Mouse (Mus musculus): ENCODE results near the gene Fam81b. TPM values are rescaled to one million over a fixed set of nuclear protein-coding genes. Genes with fewer than 3 reads are reported as not detected.

Fam81b gene
- total and polyA plus RNA-seq, 2 experiments from 2014 or later: 0.44 TPM; not detected in 1

GRCm38 (mm10) chr13:76304201-76304600, 671 bp downstream of the Fam81b start:
- WGBS: 58% methylated on average over 1 of the region's 1 CpGs

GRCm38 (mm10) chr13:76303160-76303559, 1.7 kb downstream of the Fam81b start:
- Histone ChIP-seq H3K4me1 (ENCODE audit: insufficient read depth) (0 out of 2 replicates have a peak, but pooled peaks cover 3% of the 10 kb centered on the region), H3K4me2 (ENCODE audit: low read depth) (no peak overlapping the region), H3K27ac (ENCODE audit: low read depth, low read length) (no peak overlapping the region), H3K4me3 (ENCODE audit: low read depth, low read length) (no peak overlapping the region), H3K9me3 (ENCODE audit: low read length) (no peaks in the 10 kb centered on the region), H3K27me3 (ENCODE audit: insufficient read depth, low read length) (no peaks in the 10 kb centered on the region), H3K36me3 (ENCODE audit: insufficient read depth) (no peaks in the 10 kb centered on the region), H3K9ac (no peak overlapping the region)
- TF ChIP-seq CTCF (IDR thresholded peaks at IDR 0.05; ENCODE audit: low read depth): no peak
- ATAC-seq: no peak
- DNase-seq: no peak
- 83% methylated on average over 1 of the region's 1 CpGs for WGBS

More at GRCm38 (mm10) chr13:76304201-76304600, 671 bp downstream of the Fam81b start:
- Histone ChIP-seq H3K36me3 (ENCODE audit: insufficient read depth) (no peaks in the 10 kb centered on the region), H3K4me2 (ENCODE audit: low read depth) (no peak overlapping the region), H3K27ac (ENCODE audit: low read depth, low read length) (no peak overlapping the region), H3K4me3 (ENCODE audit: low read depth, low read length) (no peak overlapping the region), H3K4me1 (ENCODE audit: insufficient read depth) (0 out of 2 replicates have a peak, but pooled peaks cover 3% of the 10 kb centered on the region), H3K9me3 (ENCODE audit: low read length) (no peaks in the 10 kb centered on the region), H3K9ac (no peak overlapping the region), H3K27me3 (ENCODE audit: insufficient read depth, low read length) (no peaks in the 10 kb centered on the region)
- ATAC-seq: no peak
- no peak for TF ChIP-seq CTCF (IDR thresholded peaks at IDR 0.05; ENCODE audit: low read depth)
- DNase-seq: no peak

DNA sequence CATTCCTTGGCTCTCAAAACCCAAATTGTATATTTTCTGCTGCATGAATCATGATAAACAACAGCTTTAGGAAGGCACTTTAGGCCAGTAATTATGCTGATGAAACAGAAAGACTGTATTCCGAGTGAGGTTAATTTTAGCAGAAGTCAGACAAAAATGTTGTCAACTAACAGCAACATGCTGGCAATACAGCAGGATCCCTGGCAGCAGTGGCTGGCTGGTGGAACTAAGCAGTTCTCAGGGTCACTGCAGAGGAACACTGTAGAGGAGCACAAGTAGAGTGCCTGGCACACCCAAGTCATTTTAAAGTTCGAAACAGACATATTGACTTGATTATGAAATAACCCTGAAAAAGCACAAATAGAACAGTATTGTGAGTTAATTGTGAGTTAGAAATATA, 2.8 kb downstream of the Fam81b start:
- WGBS: 57% methylated on average over 2 of the region's 2 CpGs
- Histone ChIP-seq H3K4me1 (ENCODE audit: insufficient read depth) (0 out of 2 replicates have a peak, but pooled peaks cover 3% of the 10 kb centered on the region), H3K27ac (ENCODE audit: low read depth, low read length) (no peak overlapping the region), H3K36me3 (ENCODE audit: insufficient read depth) (no peaks in the 10 kb centered on the region), H3K9ac (no peak overlapping the region), H3K27me3 (ENCODE audit: insufficient read depth, low read length) (no peaks in the 10 kb centered on the region), H3K4me2 (ENCODE audit: low read depth) (no peak overlapping the region), H3K9me3 (ENCODE audit: low read length) (no peaks in the 10 kb centered on the region), H3K4me3 (ENCODE audit: low read depth, low read length) (no peak overlapping the region)
- ATAC-seq: peak; percentile 48
- no peak for DNase-seq
- TF ChIP-seq CTCF (IDR thresholded peaks at IDR 0.05; ENCODE audit: low read depth): no peak

- DNase-seq: no peak
Observed at GRCm38 (mm10) chr13:76292050-76292449, 12.8 kb downstream of the Fam81b start.

DNA sequence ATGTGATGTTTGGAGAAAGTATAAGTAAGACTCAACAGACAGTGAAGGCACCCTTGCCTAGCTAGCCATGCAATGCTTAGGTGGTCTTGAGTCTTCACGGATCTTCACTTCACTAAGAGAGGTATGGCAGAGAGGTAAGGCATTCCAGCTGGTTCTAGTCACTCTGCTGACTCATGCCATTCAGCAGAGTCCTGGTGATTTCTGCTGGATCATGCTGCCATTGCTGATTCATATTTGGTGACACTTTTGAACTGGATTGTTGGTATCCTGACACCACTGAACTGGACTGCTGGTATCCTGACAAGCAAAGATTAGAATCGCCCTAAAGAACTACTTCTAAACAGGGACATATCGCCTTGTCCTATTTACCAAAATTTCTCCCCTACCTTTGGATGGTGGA, 20.3 kb downstream of the Fam81b start:
- WGBS: 95% methylated on average over 3 of the region's 3 CpGs

More at GRCm38 (mm10) chr13:76292050-76292449, 12.8 kb downstream of the Fam81b start:
- no peak overlapping the region for H3K4me3 ChIP-seq (ENCODE audit: low read depth, low read length)
- no peaks in the 10 kb centered on the region for H3K36me3 ChIP-seq (ENCODE audit: insufficient read depth)
- H3K9ac ChIP-seq: no peak overlapping the region
- H3K9me3 ChIP-seq (ENCODE audit: low read length): no peaks in the 10 kb centered on the region
- H3K4me2 ChIP-seq (ENCODE audit: low read depth): no peak overlapping the region
- WGBS: 66% methylated on average over 4 of the region's 4 CpGs
- no peaks in the 10 kb centered on the region for H3K27me3 ChIP-seq (ENCODE audit: insufficient read depth, low read length)
- H3K4me1 ChIP-seq (ENCODE audit: insufficient read depth): no peaks in the 10 kb centered on the region
- H3K27ac ChIP-seq (ENCODE audit: low read depth, low read length): no peak overlapping the region
- no peak for ATAC-seq
- TF ChIP-seq CTCF (IDR thresholded peaks at IDR 0.05; ENCODE audit: low read depth): no peak

GRCm38 (mm10) chr13:76264361-76265026, 40.4 kb downstream of the Fam81b start:
- H3K4me3 ChIP-seq (ENCODE audit: low read depth, low read length): no peak overlapping the region
- TF ChIP-seq CTCF (IDR thresholded peaks at IDR 0.05; ENCODE audit: low read depth): no peak
- H3K27ac ChIP-seq (ENCODE audit: low read depth, low read length): no peak overlapping the region
- 73% methylated on average over 5 of the region's 5 CpGs for WGBS
- no peaks in the 10 kb centered on the region for H3K36me3 ChIP-seq (ENCODE audit: insufficient read depth)
- H3K4me1 ChIP-seq (ENCODE audit: insufficient read depth): no peaks in the 10 kb centered on the region
- H3K9me3 ChIP-seq (ENCODE audit: low read length): no peaks in the 10 kb centered on the region
- no peak overlapping the region for H3K9ac ChIP-seq
- peak; percentile 1 for DNase-seq
- ATAC-seq: no peak
- H3K27me3 ChIP-seq (ENCODE audit: insufficient read depth, low read length): no peaks in the 10 kb centered on the region
- no peak overlapping the region for H3K4me2 ChIP-seq (ENCODE audit: low read depth)

More for the DNA sequence above, 20.3 kb downstream of the Fam81b start:
- Histone ChIP-seq H3K4me1 (ENCODE audit: insufficient read depth) (no peaks in the 10 kb centered on the region), H3K36me3 (ENCODE audit: insufficient read depth) (no peaks in the 10 kb centered on the region), H3K27me3 (ENCODE audit: insufficient read depth, low read length) (no peaks in the 10 kb centered on the region), H3K4me3 (ENCODE audit: low read depth, low read length) (no peak overlapping the region), H3K9me3 (ENCODE audit: low read length) (no peaks in the 10 kb centered on the region), H3K27ac (ENCODE audit: low read depth, low read length) (no peak overlapping the region), H3K4me2 (ENCODE audit: low read depth) (no peak overlapping the region), H3K9ac (no peak overlapping the region)
- DNase-seq (no peak), ATAC-seq (no peak)
- no peak for TF ChIP-seq CTCF (IDR thresholded peaks at IDR 0.05; ENCODE audit: low read depth)

GRCm38 (mm10) chr13:76258766-76259165, 46.1 kb downstream of the Fam81b start:
- DNase-seq: peak; percentile 69
- peak; percentile 96 for ATAC-seq
- no peaks in the 10 kb centered on the region for H3K9me3 ChIP-seq (ENCODE audit: low read length)
- no peaks in the 10 kb centered on the region for H3K36me3 ChIP-seq (ENCODE audit: insufficient read depth)
- peak overlapping the region; percentile 37; the same call in 1 of the 2 replicates for H3K27ac ChIP-seq (ENCODE audit: low read depth, low read length)
- H3K4me1 ChIP-seq (ENCODE audit: insufficient read depth): no peaks in the 10 kb centered on the region
- H3K4me2 ChIP-seq (ENCODE audit: low read depth): no peak overlapping the region
- no peaks in the 10 kb centered on the region for H3K27me3 ChIP-seq (ENCODE audit: insufficient read depth, low read length)
- whole genome bisulfite sequencing: 68% methylated on average over 1 of the region's 1 CpGs
- no peak for TF ChIP-seq CTCF (IDR thresholded peaks at IDR 0.05; ENCODE audit: low read depth)
- H3K4me3 ChIP-seq (ENCODE audit: low read depth, low read length): no peak overlapping the region
- no peak overlapping the region for H3K9ac ChIP-seq

Data from forebrain, postnatal 0 days (tissue).